Mouse (Mus musculus) thymus, postnatal 36 days (tissue): ENCODE measurements at regions not wholly inside any gene's neighbourhood (a gene's known extent, or its start where the extent isn't known, plus 50 kb on each side); places are given as distances from the start of the nearest gene placed in this dataset.
"Not testable (repeated sequence)": the region's sequence is repeated elsewhere in the genome, so short reads cannot be mapped to it uniquely, and the experiment has no call there.

Experiments used
- DNase-seq, 2 experiments: peaks; one replicate each; pipeline ENCODE4 v3.0.0; 2022; ENCODE audit warnings: mixed read lengths in 2 of 2

DNA sequence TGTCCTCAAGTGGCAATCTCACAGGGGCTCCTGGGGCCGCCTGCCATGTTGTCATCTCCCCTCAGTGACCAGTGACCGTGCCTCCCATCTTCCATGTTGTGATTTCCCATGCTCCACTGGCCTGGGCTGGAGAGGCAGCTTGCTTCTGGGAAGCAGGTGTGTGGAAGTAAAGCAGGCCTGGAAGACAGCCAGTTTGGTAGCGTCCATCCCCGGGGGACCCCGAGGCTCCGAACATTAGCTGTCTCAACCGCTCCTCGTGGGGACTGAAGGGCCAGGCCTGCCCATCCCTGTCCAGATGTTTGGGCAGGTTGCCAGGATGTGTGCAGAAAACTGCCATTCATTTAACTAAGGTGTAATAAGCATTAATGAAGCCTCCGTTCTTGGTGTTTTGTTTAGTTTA lies 307.1 kb upstream of the 3110018I06Rik start:
- no peak for DNase-seq

DNA sequence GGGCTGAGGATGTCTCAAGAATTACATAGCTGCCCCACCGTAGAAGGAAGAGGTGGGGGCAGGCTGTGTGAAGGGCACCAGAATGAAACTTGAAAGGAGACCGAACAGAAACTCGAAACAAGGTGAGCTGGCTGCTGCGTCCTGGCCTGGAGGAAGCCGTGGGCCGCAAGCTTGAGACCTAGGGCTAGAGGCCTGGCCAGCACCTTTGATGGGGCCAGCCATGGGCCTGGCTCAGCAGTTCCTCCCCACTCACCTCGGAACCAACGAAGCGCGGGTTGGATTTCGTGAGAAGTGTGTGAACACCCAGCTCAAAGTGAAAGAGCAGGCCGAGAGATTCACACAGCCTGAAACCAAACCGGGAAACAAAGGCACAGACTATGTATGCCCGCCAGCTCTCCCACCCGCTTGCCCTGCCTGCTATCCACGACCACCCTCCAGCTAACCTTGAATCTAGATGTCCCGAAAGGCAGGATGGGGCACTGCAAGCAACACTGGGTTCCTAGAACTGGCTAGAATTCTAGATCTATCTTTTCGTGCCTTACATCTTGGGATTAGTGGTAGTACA lies 306.3 kb upstream of the 3110018I06Rik start:
- peak in 1 of 2 experiments; percentile 37 for DNase-seq

DNA sequence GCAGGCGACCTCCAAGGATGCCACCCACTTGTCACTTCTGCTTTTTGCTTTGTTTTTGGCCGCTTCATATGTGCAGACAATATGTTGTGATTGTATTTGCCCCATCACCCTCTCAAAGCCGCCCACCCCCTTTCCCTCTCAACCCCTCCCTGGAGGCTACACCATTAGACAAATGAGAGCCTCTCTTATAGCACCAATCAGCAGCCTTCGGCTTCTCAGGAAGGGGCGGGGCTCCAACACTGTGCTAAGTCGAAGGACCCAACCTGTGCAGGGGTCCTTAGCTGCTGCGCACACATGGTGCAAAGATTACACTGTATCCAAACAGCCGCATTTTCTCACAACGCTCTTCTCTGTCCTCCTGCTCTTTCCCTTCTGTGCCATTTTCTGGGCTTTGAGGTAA lies 305.1 kb upstream of the 3110018I06Rik start:
- peak; percentile 83 to 89 for DNase-seq

DNA sequence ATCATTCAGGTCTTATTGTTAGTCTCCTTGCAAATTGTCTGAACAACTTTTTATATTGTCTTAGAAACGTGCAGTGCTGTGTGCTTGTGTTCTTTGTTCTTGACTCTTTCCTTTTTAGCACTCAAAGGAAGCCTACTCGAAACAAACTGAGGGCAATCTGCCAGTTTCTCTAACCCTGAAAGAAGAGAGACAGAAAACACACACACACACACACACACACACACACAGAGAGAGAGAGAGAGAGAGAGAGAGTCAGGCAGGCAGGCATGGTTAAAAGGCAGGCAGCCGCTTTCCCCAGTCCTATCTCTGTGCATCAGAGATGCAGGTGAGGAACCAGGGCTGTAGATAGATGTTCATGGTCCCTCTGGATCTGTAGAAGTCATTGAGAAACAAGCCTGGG lies 304.0 kb upstream of the 3110018I06Rik start:
- peak; percentile 57 to 64 for DNase-seq

DNA sequence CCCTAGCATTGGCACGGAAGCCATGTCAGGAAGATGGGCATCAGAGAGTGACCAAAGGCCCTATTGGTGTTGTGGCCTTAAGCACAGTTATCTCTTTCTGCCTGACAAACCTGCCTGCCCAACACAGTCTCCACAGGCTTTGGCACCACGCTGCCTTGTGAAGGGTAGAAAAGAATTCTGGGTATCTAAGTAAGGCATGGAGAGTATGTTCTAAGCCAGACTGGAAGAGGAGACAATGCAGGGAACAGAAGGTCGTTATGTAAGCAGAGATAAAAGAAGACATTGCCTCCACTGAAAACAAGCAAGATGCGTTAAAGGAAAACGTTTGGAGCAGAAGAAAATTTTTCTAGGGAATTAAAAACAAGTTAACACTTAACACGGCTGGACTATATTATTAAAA lies 302.1 kb upstream of the 3110018I06Rik start:
- no peak for DNase-seq

DNA sequence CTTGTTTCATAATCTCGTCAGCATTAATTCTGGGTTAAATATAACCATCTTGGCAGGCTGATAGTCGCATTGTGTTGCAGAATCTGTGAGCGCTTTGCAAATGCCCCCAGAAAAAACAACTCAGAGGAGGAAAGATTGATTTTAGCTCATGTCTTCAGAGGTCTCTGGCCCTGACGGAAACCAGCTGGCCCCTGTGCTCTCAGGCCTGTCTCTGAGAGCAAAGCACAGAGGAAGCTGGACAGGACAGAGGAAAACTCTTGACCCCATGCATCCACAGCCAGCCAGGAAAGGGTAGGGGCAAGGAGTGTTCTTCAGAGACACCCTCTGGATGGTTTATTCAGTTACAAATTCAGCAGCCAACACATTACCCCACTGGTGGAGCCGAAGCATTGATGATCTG lies 300.4 kb upstream of the 3110018I06Rik start:
- no peak for DNase-seq

DNA sequence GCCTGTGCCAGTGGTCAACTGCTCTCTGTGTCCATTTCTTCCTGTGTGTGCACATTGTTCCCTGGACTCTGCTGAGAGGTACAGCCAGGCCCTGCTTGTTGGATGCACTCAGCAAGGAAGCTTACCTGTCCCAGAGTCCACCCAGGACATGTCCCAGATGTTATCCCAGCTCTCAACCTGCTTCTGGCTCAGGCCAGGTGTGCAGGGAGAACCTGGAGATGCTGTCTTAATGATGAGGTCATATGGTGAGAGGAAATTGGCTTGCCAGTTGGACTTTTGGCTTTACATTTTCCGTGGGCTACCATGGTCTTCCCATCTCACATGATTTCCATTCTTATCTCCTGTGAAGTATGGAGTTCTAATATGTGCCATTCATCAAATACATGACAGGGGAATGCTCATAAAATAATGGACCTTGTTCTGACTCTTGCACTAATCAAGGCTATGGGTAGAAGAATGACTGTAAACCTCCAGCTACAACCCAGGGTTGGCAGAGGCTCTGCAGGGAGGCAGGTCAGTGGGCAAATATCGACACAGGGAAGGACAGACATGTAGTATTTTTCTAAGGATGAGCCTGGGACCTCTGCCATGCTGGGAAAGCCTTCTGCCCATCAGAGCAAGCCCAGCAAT lies 289.9 kb upstream of the 3110018I06Rik start:
- peak in 1 of 2 experiments; percentile 4 for DNase-seq

DNA sequence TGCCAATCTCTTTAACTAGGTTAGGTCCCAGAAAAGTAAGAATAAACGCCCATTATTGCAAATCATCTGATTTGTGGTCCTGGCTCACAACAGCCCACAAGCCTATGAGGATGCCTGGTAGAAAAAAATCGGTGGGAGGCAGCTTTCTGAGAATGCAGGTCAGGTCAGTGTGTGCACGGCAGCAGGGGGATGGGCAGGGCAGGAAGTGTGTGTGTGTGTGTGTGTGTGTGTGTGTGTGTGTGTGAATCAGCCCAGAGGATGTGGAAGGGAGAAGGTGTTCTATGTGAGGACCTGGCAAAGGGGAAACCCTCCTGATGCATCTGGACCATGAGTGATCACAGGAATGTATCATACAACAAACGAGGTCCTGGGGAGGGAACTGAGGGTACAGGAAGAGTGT lies 287.5 kb upstream of the 3110018I06Rik start:
- DNase-seq: peak; percentile 58 to 68

DNA sequence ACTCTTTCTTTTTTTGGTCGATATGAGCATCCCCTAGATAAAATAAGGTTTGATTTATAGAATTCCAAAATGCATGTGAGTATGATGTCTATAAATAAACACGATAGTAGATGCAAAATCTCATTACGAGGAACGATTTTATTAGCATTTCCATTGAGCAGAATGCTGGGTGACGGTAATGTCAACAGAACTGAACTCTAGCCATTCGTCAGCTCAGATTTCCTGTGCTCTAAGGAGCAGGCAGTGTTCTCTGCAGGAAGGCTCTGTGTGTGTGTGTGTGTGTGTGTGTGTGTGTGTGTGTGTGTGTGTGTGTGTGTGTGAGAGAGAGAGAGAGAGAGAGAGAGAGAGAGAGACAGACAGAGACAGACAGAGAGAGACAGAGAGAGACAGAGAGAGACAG lies 279.6 kb upstream of the 3110018I06Rik start:
- not testable (repeated sequence) for DNase-seq

DNA sequence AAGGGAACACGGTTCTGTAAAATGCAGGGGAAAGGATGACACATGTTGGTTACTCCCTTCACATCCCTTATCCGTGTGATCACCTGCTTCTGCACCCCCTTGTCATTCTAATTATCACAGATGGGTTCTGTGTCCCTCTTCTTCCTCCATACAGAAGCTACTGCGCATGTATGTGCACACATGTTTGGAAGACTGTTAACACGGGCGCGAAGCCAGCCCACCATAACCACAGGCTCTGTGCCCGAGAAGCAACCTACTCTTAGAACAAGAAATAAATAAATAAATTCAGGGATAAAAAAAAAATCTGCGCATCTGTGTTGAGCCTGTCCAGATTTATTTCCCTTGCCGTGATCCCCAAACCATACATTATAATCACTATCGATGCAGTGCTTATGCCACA lies 275.6 kb upstream of the 3110018I06Rik start:
- DNase-seq: no peak

DNA sequence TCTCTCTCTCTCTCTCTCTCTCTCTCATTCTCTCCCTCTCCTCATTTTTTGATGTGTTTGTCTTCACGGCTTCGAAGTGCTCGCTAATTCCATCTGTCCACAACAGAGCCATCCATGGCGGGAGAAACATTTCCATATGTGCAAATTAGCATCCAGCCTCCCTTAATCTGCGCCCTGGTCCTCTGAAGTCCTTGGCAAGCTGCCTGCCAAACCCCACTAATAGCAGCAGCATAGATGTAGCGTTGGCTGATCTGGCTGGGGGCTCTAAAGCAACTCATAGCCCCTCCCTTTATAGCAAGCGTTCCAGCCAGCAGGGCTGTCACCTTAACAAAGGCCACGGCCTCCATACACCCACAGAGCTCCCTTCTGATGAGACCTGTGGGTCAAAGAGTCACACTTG lies 272.3 kb upstream of the 3110018I06Rik start:
- no peak for DNase-seq

DNA sequence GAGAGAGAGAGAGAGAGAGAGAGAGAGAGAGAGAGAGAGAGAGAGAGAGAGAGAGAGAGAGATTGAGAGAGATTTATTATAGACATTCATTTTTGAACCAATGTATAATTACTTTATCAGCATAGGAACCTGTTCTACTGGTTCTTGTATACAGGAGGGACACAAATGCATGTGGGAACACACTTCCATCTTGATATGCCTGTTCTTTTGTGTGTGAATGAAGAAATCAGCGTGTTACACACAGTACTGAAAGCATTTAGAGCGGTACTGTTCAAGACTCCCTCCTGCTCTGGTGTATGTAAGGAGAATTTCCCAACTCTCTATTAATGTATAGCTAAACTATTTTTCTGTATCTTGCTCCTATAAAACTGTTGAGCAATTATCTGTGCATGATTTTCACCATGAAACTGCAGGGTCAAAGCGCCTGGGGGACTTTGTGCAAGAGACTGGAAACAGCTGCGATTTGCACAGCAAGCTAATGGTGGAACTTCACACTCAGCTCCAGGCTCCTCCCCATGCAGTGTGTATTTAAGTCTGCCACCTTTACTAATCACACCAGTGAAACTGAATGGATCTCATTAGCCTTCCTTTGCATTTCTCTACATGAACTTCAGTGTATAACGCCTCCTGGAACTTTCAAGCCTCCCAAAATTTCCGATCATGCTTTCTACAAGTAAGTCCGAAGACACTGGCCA lies 267.0 kb upstream of the 3110018I06Rik start:
- no peak for DNase-seq

DNA sequence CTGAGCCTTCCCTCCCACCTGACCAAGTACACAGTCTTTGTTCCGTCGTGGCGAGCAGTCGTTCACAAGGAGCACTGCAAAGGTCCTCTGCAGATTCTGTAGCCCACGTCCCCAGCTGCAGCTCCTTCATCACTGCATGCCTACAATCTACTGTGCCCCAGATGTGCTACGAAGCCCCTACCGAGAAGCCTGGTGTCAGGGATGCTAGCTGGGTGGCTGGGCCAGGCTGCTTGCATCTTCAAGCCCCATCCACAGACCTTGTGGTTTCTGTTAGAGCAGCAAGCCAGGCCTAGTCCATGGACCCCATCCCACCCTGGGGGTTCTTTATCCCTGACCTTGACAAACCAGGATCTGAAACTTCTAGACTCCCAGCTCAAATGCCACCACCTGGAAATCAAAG lies 266.3 kb upstream of the 3110018I06Rik start:
- DNase-seq: peak in 1 of 2 experiments; percentile 41

DNA sequence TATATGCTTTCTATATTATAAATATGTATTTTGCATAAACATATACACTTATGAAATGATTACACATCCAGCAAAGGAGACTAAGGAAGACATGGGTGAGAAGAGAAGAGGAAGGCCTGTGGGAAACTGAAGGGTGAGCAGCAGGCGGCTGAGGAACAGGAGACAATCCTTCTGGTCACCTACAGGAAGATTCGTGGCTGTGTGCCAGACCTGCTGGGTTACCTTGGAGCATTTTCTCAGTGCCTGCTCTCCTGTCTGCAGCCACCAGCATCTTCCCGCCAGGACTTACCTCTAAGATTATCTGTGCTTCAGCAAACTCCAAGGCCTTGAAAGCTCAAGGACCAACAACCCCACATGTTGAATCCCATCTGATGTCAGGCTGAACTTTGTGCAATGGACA lies 258.3 kb upstream of the 3110018I06Rik start:
- no peak for DNase-seq

DNA sequence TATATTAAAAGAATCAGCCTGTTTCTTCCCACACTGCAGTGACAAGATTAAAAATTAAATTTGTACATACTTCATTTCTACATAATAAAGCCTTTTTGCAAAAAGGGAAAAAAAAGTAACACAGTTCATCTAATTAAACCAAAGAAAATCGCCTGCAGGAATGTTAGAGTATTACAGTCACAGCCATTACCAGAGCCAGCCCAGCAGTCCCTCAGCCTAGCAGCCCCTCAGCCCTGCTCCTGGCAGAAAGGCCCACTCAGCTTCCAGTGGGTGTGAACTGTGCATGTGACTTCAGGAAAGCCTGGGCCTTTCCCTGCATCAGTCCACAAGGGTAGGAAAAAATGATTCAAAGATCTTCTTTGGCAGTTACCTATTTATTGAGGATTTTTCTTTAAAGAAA lies 256.8 kb upstream of the 3110018I06Rik start:
- no peak for DNase-seq

DNA sequence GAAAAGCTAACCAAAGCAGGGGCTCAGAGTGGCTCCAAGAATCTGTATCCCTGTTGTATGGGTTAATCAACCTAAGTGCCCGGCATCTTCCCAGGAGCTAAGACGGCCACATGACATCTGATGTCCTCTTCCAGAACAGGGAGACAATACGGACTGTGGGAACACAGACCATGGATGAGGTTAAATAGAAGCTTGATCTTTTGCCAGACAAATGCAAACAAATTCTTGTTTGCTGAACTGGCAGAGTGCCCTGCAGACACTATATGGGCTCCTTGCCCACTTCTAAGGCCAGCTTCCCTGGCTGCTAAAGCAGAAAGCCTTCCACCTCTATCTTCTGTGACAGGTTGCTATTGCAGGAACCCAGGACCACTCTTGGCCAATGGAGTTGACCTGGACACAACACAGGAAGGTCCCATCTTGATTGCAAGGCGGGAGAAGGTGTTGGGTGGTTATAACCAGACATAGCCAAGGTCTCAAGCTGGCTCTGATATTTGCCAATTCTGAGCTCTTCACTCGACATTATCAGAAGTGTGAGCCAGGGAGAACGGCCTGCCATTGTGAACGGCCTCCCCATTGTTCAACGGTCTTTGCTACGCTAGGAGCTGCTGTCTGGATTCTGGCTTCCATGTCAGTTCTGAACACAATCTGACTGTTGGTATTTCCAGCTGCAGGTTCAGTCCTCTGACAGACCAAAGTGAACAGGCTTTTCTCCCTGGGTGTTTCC lies 237.5 kb upstream of the 3110018I06Rik start:
- no peak for DNase-seq

DNA sequence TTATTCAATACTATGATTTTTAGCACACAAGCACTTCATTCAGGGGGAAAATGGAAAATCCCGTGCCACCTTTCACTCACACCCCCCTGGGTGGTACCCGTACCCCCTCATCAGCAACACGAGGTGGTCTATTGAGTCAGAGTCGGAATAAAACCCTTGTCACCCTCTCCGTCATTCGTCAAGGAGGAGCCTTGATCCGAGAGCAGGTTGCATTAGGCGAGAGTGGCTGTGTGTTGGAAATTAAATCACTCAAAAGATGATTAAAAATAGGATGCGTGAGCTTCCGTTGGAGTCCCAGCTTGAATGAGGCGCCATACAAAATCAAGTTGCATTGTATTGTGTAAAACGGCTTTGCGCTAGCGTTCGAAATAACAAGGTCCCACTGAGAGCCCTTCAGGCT lies 236.5 kb upstream of the 3110018I06Rik start:
- no peak for DNase-seq

DNA sequence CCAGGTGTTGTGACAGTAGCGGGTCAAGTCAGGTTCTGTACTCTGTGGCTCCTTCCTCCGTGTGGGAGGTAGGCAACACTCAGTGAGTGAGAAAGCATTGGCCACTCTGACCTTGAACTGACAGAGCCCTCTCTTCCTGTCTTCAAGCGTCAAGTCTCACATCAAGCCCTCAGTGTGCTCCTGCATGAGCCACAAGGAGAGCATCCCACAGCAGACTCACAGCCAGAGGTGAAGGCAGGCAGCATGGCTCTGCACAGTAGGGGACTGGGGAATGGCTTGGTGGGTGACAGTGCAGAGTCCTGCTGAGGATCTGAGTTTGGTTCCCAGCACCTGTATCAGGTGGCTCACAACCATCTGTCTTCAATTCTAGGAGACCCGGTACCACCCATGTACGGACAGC lies 226.4 kb upstream of the 3110018I06Rik start:
- DNase-seq: no peak

DNA sequence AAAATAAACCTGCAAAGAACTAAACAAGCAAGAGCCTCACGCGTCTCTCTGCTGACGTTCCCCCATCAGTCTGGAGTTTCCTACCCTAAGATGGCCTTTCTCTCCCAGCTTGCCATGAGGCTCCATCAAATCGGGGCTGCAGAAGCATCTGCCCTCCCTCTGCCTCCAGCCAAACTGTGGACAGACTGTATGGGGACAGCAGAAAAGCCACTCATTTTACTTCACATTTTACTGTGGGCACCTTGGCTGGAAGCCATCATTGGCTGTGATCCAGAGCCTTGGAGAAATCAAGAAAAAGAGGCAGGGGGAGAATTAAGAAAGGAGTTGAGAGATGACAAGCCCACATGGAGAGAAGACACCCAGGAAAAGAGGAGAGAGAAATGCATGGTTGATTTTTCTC lies 225.9 kb upstream of the 3110018I06Rik start:
- no peak for DNase-seq

DNA sequence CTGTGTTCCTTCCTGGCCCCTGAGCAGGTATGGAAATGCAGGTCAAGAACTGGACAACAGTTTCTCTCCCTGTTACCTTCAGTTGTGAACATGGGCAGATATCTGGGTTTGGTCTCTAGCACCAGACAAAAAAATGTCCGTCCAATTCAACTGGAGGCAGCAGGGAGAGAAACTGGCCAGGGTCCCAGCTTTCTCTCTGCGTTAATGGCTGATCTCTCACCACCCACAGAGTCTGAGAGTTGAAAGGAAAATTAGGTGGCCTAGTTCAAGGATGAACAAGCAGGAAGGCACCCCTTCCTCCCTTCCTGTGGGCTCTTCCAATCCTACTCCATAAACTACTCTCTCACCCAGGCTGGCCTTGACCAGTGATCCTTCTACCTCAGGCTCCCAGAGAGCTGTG lies 221.7 kb upstream of the 3110018I06Rik start:
- DNase-seq: no peak

DNA sequence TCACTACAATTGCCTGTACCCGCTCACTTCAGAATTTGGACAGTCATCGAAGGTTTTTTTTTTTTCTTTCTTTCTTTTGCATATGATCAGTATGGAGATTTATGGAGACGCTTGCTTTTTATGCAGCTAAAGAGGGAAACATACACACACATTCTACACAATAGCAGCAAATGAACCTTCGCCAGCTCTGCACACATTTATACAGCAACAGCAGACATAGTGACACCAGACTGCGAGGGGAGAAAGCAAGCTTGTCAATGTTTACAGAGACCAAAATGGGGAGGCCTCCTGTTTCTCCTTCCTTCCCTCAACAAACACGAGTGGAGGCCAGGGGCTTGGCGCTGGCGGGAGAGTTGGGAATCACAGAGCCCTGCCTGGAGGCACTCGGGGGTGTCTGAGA lies 202.8 kb upstream of the 3110018I06Rik start:
- no peak for DNase-seq

DNA sequence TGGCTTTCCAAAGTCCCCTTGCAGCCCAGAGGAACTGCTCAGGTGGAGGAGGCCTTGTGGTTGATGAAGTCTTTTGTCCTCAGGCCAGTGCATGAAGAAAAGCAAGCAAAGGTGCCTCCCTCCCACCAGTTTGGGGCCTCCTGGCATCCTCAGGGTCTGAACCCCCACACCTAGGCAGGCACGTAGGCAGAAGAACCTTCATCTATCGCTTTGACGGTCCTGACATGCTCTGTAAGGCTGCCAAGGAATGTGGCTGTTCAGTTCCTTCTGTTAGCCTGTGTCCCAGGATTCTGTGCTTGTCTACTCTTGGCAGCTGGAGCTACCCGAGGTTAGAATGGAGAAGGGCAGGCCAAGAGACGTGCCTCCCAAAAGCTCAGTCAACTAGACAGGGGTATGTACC lies 197.1 kb upstream of the 3110018I06Rik start:
- DNase-seq: no peak

DNA sequence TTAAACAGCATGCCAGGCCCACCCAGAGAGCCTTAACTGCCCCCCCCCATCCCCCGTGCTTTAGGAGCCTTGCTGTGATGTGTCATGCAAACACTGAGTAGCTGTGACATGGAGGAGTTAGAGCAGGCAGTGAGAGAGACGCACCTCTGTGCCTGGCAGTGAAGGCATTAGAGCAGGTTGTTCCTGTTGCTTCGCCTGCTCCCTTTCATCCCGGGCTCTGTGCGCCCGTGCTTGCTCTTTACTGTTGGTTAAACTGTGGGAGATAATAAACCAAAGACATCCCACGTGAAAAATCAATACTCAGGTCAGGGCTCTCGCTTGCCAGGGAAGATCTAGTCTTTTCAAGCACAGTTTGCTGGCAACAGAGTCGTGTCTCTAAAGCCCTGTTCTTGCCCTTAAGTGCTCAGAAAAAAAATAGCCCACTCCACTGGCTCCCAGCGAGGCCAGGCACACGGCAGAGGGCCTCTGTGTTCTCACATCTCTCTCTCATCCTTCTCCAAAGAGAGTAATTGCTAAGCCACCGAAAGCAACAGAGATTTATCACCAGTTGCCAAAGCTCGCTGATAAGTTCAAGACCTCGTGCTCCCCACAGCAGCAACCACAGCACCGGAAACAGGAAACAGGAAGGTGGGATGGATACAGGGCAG lies 181.2 kb upstream of the 3110018I06Rik start:
- DNase-seq: peak; percentile 27 to 33
